ENCODE assay signal across 8 mouse cellular contexts in the genomic region with DNA sequence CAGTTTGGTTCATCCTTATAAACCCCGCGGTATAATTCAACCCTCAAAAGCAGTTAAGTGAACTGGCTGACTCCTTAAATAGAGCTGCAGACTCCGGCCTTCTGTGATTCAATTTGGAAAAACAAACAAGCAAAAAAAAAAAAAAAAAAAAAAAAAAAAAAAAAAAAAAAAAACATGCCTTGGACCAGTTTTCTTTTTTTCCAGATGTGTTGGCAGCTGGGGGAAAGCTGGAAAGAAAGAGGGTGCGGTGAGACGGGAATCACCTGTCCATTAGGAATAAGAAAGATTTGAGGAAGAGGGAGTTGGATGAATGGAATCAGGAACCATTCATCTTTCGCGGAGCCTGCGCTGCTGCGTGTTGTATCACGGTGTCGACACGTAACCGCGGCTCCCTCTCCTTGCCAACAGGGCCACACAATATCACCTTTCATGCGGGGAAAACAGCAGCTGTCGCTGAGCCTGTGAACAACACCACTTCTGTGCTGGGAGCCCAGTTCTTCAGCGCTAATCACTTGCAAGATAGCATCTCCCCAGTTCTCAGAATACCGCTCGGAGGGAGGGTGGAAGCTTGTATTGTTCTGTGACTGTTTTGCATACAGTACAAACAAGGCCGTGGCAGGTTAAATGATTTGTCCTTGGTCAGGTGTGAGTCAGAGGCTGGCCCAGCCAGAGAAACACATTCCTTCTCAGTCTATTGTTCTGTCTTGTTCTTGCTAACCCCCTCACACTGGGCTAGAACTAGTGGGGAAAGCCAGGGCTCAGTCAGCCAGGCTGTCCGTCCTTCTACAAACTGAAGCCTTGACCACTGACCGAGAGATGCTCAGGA.
DNase-seq lines count a peak whose midpoint lies in the region; ATAC-seq lines count a peak whose summit lies in the region.

No protein-coding gene starts in this region.

- H3K27ac ChIP-seq in heart, embryonic 10.5 days, result no peak overlapping the region
- no peak overlapping the region for H3K27ac ChIP-seq in neural tube, embryonic 14.5 days (ENCODE audit: low read depth, low read length)

- no peaks in the 10 kb centered on the region for H3K27me3 ChIP-seq in heart, embryonic 10.5 days (ENCODE audit: insufficient read depth, poor library complexity, severe bottlenecking)
- H3K27me3 ChIP-seq in neural tube, embryonic 14.5 days (ENCODE audit: control insufficient read depth, insufficient read depth, low read length), result no peaks in the 10 kb centered on the region

- no peaks in the 10 kb centered on the region for H3K9me3 ChIP-seq in heart, embryonic 10.5 days
- H3K9me3 ChIP-seq in neural tube, embryonic 14.5 days (ENCODE audit: control insufficient read depth, low read length), result no peaks in the 10 kb centered on the region

- WGBS in heart, embryonic 10.5 days, result 20% methylated on average over 22 of the region's 22 CpGs
- WGBS in neural tube, embryonic 14.5 days, result 36% methylated on average over 22 of the region's 22 CpGs

- no peak for DNase-seq in heart, embryonic 10.5 days (ENCODE audit: low spot score)
- DNase-seq in heart, postnatal 36 days, result no peak
- peak; percentile 22 for DNase-seq in right cerebral cortex, postnatal 4 days
- no peak for DNase-seq in right cerebral cortex, postnatal 14 days
- peak; percentile 54 for DNase-seq in forelimb bud, embryonic 11.5 days (ENCODE audit: low read depth, low spot score)
- DNase-seq in adrenal gland, postnatal 36 days, result no peak
- DNase-seq in kidney, adult 11 months, result no peak

- peaks cover 5% of the 10 kb centered on the region for H3K4me1 ChIP-seq in heart, embryonic 10.5 days
- no peaks in the 10 kb centered on the region for H3K4me1 ChIP-seq in neural tube, embryonic 14.5 days (ENCODE audit: control insufficient read depth, insufficient read depth, low read length)

- no peak overlapping the region for H3K9ac ChIP-seq in neural tube, embryonic 14.5 days (replicated peaks; ENCODE audit: low read depth, low read length)

- peak overlapping the region; percentile 1; the same call in 1 of the 2 replicates for H3K4me2 ChIP-seq in neural tube, embryonic 14.5 days (ENCODE audit: low read depth, low read length)

- H3K36me3 ChIP-seq in heart, embryonic 10.5 days, result no peaks in the 10 kb centered on the region
- no peaks in the 10 kb centered on the region for H3K36me3 ChIP-seq in neural tube, embryonic 14.5 days (ENCODE audit: control insufficient read depth, insufficient read depth, low read length)

- intact Hi-C loops in heart, postnatal 36 days (cut with DNase I), result no loop called here

- no peak; the same call in 1 of the 2 replicates for ATAC-seq in neural tube, embryonic 14.5 days (ENCODE audit: low read depth)

- peak overlapping the region; percentile 27; the same call in 1 of the 2 replicates for H3K4me3 ChIP-seq in heart, embryonic 10.5 days
- no peak overlapping the region for H3K4me3 ChIP-seq in neural tube, embryonic 14.5 days (ENCODE audit: low read depth, low read length)

Comparison
In these comparisons a context has a peak if more than half of its experiments do, and no peak if none do; other contexts are left out.
1. DNase-seq: peak in right cerebral cortex, postnatal 4 days (single experiment) and forelimb bud, embryonic 11.5 days (single experiment); none in heart, embryonic 10.5 days (single experiment), heart, postnatal 36 days (0 of 2), right cerebral cortex, postnatal 14 days (single experiment), adrenal gland, postnatal 36 days (0 of 2) and kidney, adult 11 months (single experiment).